Mouse (Mus musculus) megakaryocyte, embryonic 14.5 days (primary cell): Measurements from ENCODE around the gene Gcnt3.

Source experiments
- FLI1 ChIP-seq: IDR thresholded peaks from 2 replicates; pipeline ENCODE4 v1.6.1; 2012; ENCODE audit warnings: low read length, inconsistent platforms, mixed read lengths
- GATA1 ChIP-seq: IDR thresholded peaks from 3 replicates; pipeline ENCODE4 v1.6.1; 2012; ENCODE audit warnings: mixed read lengths, low read length, inconsistent platforms, borderline replicate concordance

DNA sequence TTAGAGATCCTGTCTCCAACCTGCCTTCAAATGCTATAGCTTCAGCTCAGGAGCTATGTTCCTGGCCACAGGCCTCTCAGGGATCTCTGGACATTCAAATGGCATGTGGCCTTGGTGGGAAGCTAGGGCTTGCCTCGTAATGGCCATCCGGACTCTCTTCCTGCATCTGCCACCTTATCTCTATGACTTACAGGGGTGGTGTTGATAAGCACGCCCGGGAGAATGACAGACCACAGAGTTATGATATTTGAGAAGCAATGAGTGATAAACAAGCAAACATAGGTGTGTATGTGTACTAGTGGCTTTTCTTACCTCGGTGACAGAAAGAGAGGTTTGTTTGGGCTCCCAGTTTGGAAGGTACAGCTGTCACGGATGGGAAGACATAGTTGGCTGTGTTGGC, 8.4 kb upstream of the Gcnt3 start:
- TF ChIP-seq GATA1 = no peak
- no peak for TF ChIP-seq FLI1
